Mouse (Mus musculus): Measurements from ENCODE around the gene Tmem101. TPM values are rescaled to one million over a fixed set of nuclear protein-coding genes. Genes with fewer than 3 reads are reported as not detected.

Tmem101 gene
- total RNA-seq, 2 experiments from 2014 or later: 13.9 to 14.8 TPM

DNA sequence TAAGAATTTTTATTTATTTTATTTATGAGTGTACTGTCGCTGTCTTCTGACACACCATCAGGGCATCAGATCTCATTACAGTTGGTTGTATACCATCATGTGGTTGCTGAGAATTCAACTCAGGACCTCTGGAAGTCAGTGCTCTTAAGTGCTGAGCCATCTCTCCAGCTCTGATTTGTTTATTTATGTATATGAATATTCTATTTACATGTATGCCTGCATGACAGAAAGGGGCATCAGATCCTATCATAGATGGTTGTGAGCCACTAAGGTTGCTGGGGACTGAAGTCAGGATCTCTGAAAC, 534 bp upstream of the Tmem101 start:
- DNase-seq: no peak

DNA sequence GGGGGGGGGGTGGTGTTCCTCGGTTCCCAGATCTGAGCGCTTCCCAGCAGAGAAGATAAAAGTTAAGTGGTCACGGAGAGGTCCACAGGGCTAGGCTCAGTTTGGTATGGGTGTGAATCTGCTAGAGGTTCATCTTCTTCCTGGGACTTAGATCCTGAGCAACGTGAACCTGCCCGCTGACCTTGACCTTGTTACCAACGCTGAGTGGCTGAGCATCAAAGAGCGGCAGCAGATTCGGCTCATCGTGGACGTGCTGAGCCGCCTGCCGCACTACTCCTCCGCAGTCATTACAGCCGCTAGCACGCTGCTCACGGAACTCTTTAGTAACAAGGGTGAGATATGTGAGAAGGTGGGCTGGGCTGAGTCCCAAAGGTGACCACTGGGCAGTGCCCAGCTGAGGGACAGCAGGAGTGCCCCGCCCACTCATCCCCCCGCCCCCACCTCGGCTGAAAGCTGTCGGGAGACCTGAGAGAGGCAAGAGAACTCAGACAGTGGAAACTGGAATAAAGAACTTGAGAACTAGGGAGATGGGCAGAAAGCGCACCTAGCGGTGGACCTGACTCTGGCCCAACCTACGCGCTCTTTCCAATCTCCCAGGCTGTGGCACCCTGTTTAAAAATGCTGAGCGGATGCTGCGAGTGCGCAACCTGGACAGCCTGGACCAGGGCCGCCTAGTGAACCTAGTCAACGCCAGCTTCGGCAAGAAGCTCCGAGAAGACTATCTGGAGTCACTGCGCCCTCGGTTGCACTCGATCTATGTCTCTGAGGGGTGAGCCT, 8.8 kb downstream of the Tmem101 start:
- DNase-seq: no peak

- no peak for DNase-seq
Measured at GRCm38 (mm10) chr11:102146531-102146930, 9.7 kb downstream of the Tmem101 start.

DNA sequence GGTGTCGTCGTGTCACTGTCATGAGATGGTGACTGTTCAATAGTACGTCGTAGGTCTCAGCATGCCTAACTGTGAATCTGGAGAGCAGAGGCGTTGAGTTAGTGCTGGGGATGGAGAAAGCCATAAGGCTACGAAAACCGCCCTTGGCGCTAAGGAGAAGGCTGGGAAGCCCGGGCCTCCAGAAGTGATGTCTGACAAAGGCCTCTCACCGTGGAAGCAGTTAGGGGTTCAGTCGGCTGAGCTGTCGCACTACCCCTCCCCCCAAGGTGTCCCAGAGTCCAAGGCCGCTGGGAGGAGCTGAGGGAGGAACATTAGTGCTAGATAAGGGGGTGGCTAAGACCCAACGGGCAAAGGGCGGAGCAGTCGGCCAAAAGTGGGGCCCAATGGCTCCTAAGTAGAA, 10.2 kb downstream of the Tmem101 start:
- peak; percentile 66 for DNase-seq

- peak; percentile 38 for DNase-seq
Measured at GRCm38 (mm10) chr11:102145471-102146001, 10.7 kb downstream of the Tmem101 start, which contains the start of gene Nags. Gene Nags, plus strand, starts transcription at chr11:102145513.

GRCm38 (mm10) chr11:102144957-102145470, 11.2 kb downstream of the Tmem101 start:
- no peak for DNase-seq

DNA sequence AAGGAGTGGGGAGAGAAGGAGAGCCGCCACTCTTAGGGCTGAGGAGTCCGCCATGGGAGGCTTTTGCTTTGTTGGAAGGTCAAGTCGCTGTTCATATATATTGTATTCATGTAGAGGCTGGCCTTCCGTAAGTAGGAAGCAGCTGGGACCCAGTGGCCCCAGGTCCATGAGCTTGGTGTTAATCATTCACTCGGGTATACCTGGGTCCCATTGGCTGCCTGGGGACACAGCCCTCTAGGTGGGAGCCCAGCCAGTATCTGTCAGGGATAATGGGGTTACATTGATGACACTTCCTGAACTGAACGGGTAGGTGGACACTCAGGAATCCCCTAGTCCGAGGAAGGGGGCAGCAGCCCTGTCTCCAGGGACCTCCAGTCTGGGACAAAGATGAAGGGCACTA, 13.8 kb downstream of the Tmem101 start:
- no peak for DNase-seq

- DNase-seq: peak; percentile 79
Measured at GRCm38 (mm10) chr11:102140508-102140907, 15.7 kb downstream of the Tmem101 start.

DNA sequence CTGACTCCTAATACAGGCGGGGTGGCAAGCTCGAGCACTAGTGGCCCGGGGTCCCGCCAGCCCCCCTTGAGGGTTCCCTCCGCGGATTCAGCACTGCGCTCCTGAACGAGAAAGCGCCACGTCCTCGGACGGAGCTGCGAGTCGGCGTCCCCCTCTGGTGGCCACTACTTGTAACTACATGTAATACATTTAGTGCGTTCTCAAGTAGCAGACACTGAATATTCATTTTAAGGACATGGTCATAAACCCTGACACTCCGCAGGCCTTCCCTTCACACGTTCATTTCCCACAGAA, 17.8 kb downstream of the Tmem101 start:
- DNase-seq: peak; percentile 79

DNA sequence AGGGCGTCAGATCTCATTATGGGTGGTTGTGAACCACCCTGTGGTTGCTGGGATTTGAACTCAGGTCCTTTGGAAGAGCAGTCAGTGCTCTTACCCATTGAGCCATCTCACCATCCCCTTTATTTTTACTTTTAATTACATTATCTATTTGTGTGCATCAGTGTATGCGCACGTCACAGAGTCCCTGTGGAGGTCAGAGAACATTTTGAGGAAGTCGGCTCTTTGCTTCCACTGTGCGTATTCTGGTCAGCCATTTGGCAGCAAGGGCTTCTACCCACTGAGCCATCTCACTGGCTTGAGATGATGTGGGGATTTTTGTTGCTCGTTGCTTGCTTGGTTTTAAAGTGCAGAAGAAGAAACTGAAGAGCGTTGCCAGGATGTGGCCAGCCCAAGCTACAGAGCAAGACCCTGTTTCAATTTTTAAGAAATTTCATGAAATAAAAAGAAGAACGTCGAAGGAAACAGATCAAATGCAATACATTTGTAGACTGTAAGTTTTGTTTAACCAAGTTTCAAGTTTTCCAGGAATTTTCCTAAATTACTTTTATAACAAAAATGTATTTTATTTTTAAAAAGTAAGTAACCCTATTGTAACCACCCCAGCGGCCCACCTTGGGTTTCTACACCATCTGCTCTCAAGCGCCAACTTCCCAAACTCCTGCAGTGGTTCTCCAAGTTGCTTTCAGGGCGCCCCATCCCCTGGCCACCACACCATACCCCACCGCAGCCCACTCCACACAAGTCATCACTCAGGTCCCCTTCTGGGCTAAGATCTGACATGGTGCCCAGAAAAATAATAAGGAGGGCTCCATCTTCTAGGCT, 18.4 kb downstream of the Tmem101 start:
- DNase-seq: no peak

- DNase-seq: no peak
Measured at GRCm38 (mm10) chr11:102134516-102134915, 21.7 kb downstream of the Tmem101 start.

- DNase-seq: no peak
Measured at GRCm38 (mm10) chr11:102117386-102117785, 38.8 kb downstream of the Tmem101 start.

GRCm38 (mm10) chr11:102116241-102116640, 40.0 kb downstream of the Tmem101 start:
- no peak for DNase-seq

DNA sequence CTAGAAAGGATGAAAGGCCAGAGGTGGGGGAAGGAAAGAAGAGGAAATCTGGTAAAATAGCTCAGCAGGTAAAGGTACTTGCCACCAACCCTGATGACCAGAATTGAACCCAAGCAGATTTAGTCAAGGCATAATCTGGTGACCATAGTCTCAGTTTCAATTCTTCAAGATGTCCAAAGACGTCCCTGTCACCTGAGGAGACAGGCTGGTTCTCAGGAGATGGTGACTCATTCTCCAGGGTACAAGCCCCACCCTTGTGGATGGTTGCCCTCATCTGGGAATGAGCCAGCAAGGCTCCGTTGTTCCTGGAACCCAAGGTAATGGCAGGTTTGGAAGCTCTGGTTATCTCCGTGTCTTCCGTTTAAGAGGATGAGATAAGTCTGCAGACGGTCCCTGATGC, 44.6 kb downstream of the Tmem101 start:
- DNase-seq: no peak

DNA sequence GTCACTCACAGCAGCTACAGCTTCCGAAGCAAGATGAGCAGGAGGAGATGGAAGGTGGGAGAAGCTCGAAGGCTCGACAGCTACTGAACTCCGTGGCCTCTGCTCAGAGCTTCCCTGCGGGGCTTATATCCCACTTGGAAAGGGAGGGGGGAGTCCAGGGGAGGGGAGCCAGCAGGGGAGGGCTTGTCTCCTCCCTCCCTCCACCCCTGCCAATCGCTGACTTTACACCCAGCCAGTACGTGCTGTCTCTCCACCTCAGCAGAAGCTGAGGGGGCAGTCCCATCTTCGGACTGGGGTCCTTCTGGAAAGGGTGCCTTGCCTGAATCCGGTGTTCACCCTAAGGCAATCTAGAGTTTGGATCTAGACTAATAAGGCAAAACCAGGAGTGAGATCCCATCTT, 48.5 kb downstream of the Tmem101 start, which contains the start of gene Pyy:
Gene Pyy, minus strand, starts transcription at position 101 of the 400 bp plus-strand sequence.
- no peak for DNase-seq

DNA sequence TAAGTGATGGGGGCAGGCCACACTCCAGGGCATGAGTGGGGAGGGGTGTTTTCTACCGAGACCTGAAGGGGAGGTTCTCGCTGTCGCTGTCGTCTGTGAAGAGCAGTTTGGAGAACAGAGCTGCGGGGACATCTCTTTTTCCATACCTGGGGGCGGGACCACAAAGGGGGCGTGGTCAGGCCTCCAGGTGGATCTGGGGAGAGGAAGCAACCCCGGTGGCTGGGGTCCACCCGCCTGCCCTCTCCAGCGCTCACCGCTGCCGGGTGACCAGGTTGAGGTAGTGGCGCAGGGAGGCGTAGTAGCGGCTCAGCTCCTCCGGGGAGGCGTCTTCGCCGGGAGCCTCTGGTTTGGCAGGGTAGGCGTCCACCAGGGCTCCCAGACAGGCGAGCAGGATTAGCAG, 49.3 kb downstream of the Tmem101 start:
- DNase-seq: no peak

Other genes starting within 250 kb of the Tmem101 start
- 1 to 10 TPM in 1 of 2 experiments, not detected in 1; 3.0 TPM for gene Sost, start 189.4 kb downstream of the Tmem101 start, total RNA-seq (2021)
- gene Cfap97d1, start 172.1 kb downstream of the Tmem101 start, total RNA-seq (2021): not detected
- 10 to 100 TPM; 93.3 to 96.3 TPM for gene Dusp3, start 169.4 kb downstream of the Tmem101 start, total RNA-seq (2021)
- 10 to 100 TPM; 11.8 to 16.0 TPM for gene Mpp3, start 127.9 kb downstream of the Tmem101 start, total RNA-seq (2021)
- gene Cd300lg, start 114.9 kb downstream of the Tmem101 start, total RNA-seq (2021): 10 to 100 TPM; 44.1 to 53.0 TPM
- 10 to 100 TPM in 1 of 2 experiments, 1 to 10 TPM in 1; 8.7 to 10.3 TPM for gene Mpp2, start 67.9 kb downstream of the Tmem101 start, total RNA-seq (2021)
- gene Ppy, start 55.1 kb downstream of the Tmem101 start, total RNA-seq (2021): not detected
- gene Pyy, start 48.6 kb downstream of the Tmem101 start, total RNA-seq (2021): not detected
- 1 to 10 TPM; 2.4 to 6.6 TPM for gene Nags, start 10.9 kb downstream of the Tmem101 start, total RNA-seq (2021)
- gene Lsm12, start 28.9 kb upstream of the Tmem101 start, total RNA-seq (2021): 10 to 100 TPM; 77.5 to 80.8 TPM
- gene G6pc3, start 33.2 kb upstream of the Tmem101 start, total RNA-seq (2021): 10 to 100 TPM; 72.3 to 74.7 TPM
- 100 to 1,000 TPM in 1 of 2 experiments, 10 to 100 TPM in 1; 84.4 to 113 TPM for gene Hdac5, start 73.8 kb upstream of the Tmem101 start, total RNA-seq (2021)
- gene BC030867, start 92.5 kb upstream of the Tmem101 start, total RNA-seq (2021): 1 to 10 TPM; 1.9 to 4.5 TPM
- 1 to 10 TPM; 1.1 to 2.6 TPM for gene Asb16, start 112.3 kb upstream of the Tmem101 start, total RNA-seq (2021)
- 10 to 100 TPM; 36.6 to 41.1 TPM for gene Tmub2, start 128.5 kb upstream of the Tmem101 start, total RNA-seq (2021)
- 10 to 100 TPM; 47.2 to 51.3 TPM for gene Atxn7l3, start 140.2 kb upstream of the Tmem101 start, total RNA-seq (2021)
- 100 to 1,000 TPM in 1 of 2 experiments, 10 to 100 TPM in 1; 96.3 to 100 TPM for gene Ubtf, start 163.3 kb upstream of the Tmem101 start, total RNA-seq (2021)
- 10 to 100 TPM; 26.6 to 64.2 TPM for gene Slc4a1, start 209.8 kb upstream of the Tmem101 start, total RNA-seq (2021)
- 10 to 100 TPM; 21.2 to 34.3 TPM for gene Rundc3a, start 237.0 kb upstream of the Tmem101 start, total RNA-seq (2021)

Data from adrenal gland, postnatal 10 days (tissue).